Mouse (Mus musculus) lung, embryonic 16.5 days (tissue): ENCODE measurements around the gene Ankrd37. TPM values are rescaled to one million over a fixed set of nuclear protein-coding genes. Genes with fewer than 3 reads are reported as not detected.

Experiments
- ATAC-seq: fragments of 200-750 bp; cut with Nextera tagmentation; 2 replicates; pipeline ENCODE4 v1.8.0; 2017; ENCODE audit warnings: low read depth, mild to moderate bottlenecking, moderate library complexity
- H3K27ac ChIP-seq: fragments of 300-500 bp; sonication (generic); 2 replicates; pipeline ENCODE4 v1.5.1; 2014; ENCODE audit warnings: mild to moderate bottlenecking, control low read depth, low read length
- H3K27me3 ChIP-seq: fragments of 300-500 bp; sonication (generic); 2 replicates; pipeline ENCODE4 v1.6.1; 2014; ENCODE audit warnings: low read depth, low read length, mixed read lengths; ENCODE audit not compliant: control insufficient read depth, insufficient read depth
- H3K36me3 ChIP-seq: fragments of 300-500 bp; sonication (generic); 2 replicates; pipeline ENCODE4 v1.6.1; 2014; ENCODE audit warnings: low read length; ENCODE audit not compliant: control insufficient read depth, insufficient read depth
- H3K4me1 ChIP-seq: fragments of 300-500 bp; sonication (generic); replicated peaks from 2 replicates; pipeline ENCODE4 v1.6.1; 2014; ENCODE audit warnings: low read length, mixed read lengths; ENCODE audit not compliant: control insufficient read depth, insufficient read depth
- H3K4me2 ChIP-seq: fragments of 300-500 bp; sonication (generic); 2 replicates; pipeline ENCODE4 v1.6.1; 2014; ENCODE audit warnings: low read depth, low read length, control low read depth
- H3K4me3 ChIP-seq: fragments of 300-500 bp; sonication (generic); 2 replicates; pipeline ENCODE4 v1.5.1; 2014; ENCODE audit warnings: mild to moderate bottlenecking, low read length, control low read depth
- H3K9ac ChIP-seq: fragments of 300-500 bp; sonication (generic); 2 replicates; pipeline ENCODE4 v1.6.1; 2014; ENCODE audit warnings: low read length, control low read depth
- H3K9me3 ChIP-seq: fragments of 300-500 bp; sonication (generic); 2 replicates; pipeline ENCODE4 v1.6.1; 2016; ENCODE audit warnings: low read length; ENCODE audit not compliant: control insufficient read depth
- whole genome bisulfite sequencing: fragments of 180-500 bp; shearing (Covaris S2); extraction: QIAGEN DNeasy Blood & Tissue Kit; methylation state at CpG from one replicate; pipeline ENCODE4 v1.1.7; 2014; 5-methylcytosine and 5-hydroxymethylcytosine counted together
- polyA plus RNA-seq: library from polyadenylated mRNA; unstranded; fragments of >200 nt; fragmentation: Nextera tagmentation; extraction: Ambion mirVana; gene quantifications from 2 replicates; pipeline ENCODE4 v1.2.1, GENCODE M21; 2015

Ankrd37 gene
- polyA plus RNA-seq, 1 experiment from 2014 or later = 37.0 TPM

- Histone ChIP-seq H3K36me3 (no peaks in the 10 kb centered on the region), H3K9me3 (no peaks in the 10 kb centered on the region), H3K9ac (no peak overlapping the region), H3K4me2 (no peak overlapping the region), H3K27me3 (no peaks in the 10 kb centered on the region), H3K4me1 (peaks cover 8% of the 10 kb centered on the region), H3K27ac (no peak overlapping the region), H3K4me3 (no peak overlapping the region)
- 67% methylated on average over 3 of the region's 3 CpGs for WGBS
- no peak for ATAC-seq
Observed at GRCm38 (mm10) chr8:46007050-46007672, 1.7 kb upstream of the Ankrd37 start.

GRCm38 (mm10) chr8:45999784-46000705 lies 5.5 kb downstream of the Ankrd37 start:
- H3K4me2 ChIP-seq = peak overlapping the region; percentile 87
- peak overlapping the region; percentile 66 for H3K4me3 ChIP-seq
- peak; percentile 99 for ATAC-seq
- H3K9me3 ChIP-seq = no peaks in the 10 kb centered on the region
- H3K36me3 ChIP-seq = peaks cover 13% of the 10 kb centered on the region
- peak overlapping the region; percentile 78 for H3K9ac ChIP-seq
- H3K27me3 ChIP-seq = no peaks in the 10 kb centered on the region
- H3K27ac ChIP-seq = peak overlapping the region; percentile 96
- peaks cover 5% of the 10 kb centered on the region; the same call in 1 of the 2 replicates for H3K4me1 ChIP-seq
- 4% methylated on average over 53 of the region's 55 CpGs for WGBS

- Histone ChIP-seq H3K9me3 (no peaks in the 10 kb centered on the region), H3K36me3 (peaks cover 13% of the 10 kb centered on the region), H3K4me3 (peak within 1 kb of the TSS; percentile 66), H3K27ac (peak within 1 kb of the TSS; percentile 96), H3K9ac (peak within 1 kb of the TSS; percentile 78), H3K4me1 (peaks cover 5% of the 10 kb centered on the region; the same call in 1 of the 2 replicates), H3K27me3 (no peaks in the 10 kb centered on the region), H3K4me2 (peak within 1 kb of the TSS; percentile 87)
- peak; percentile 1; the same call in 1 of the 2 replicates for ATAC-seq
- 3% methylated on average over 21 of the region's 22 CpGs for WGBS
Observed at GRCm38 (mm10) chr8:45999138-45999783, 6.2 kb downstream of the Ankrd37 start, which contains the start of gene Lrp2bp. Gene Lrp2bp (plus strand): TSS chr8:45999303.

- no peak for ATAC-seq
- H3K36me3 ChIP-seq = peaks cover 20% of the 10 kb centered on the region
- H3K4me3 ChIP-seq = peak overlapping the region; percentile 26
- H3K4me1 ChIP-seq = peaks cover 5% of the 10 kb centered on the region; the same call in 1 of the 2 replicates
- 0 out of 2 replicates have a peak overlapping the region, but pooled peaks have one; percentile 13 for H3K9ac ChIP-seq
- H3K9me3 ChIP-seq = no peaks in the 10 kb centered on the region
- WGBS = 74% methylated on average over 2 of the region's 2 CpGs
- no peaks in the 10 kb centered on the region for H3K27me3 ChIP-seq
- peak overlapping the region; percentile 40 for H3K4me2 ChIP-seq
- H3K27ac ChIP-seq = no peak overlapping the region; the same call in 1 of the 2 replicates
Observed at GRCm38 (mm10) chr8:45998228-45998627, 7.3 kb downstream of the Ankrd37 start.

- H3K9ac ChIP-seq = no peak overlapping the region
- ATAC-seq = no peak
- peaks cover 5% of the 10 kb centered on the region; the same call in 1 of the 2 replicates for H3K4me1 ChIP-seq
- H3K27me3 ChIP-seq = no peaks in the 10 kb centered on the region
- no peak overlapping the region for H3K4me3 ChIP-seq
- no peaks in the 10 kb centered on the region for H3K9me3 ChIP-seq
- no peak overlapping the region for H3K27ac ChIP-seq
- H3K4me2 ChIP-seq = no peak overlapping the region
- 67% methylated on average over 3 of the region's 3 CpGs for WGBS
- H3K36me3 ChIP-seq = peaks cover 20% of the 10 kb centered on the region
Observed at GRCm38 (mm10) chr8:45995576-45995975, 9.9 kb downstream of the Ankrd37 start.

- Histone ChIP-seq H3K9ac (no peak overlapping the region), H3K9me3 (no peaks in the 10 kb centered on the region), H3K36me3 (peaks cover 20% of the 10 kb centered on the region), H3K4me2 (no peak overlapping the region), H3K27ac (no peak overlapping the region), H3K27me3 (no peaks in the 10 kb centered on the region), H3K4me1 (peaks cover 4% of the 10 kb centered on the region; the same call in 1 of the 2 replicates), H3K4me3 (no peak overlapping the region)
- no peak for ATAC-seq
- WGBS = 98% methylated on average over 2 of the region's 2 CpGs
Observed at GRCm38 (mm10) chr8:45994111-45994510, 11.4 kb downstream of the Ankrd37 start.

- no peaks in the 10 kb centered on the region for H3K9me3 ChIP-seq
- WGBS = 86% methylated on average over 4 of the region's 4 CpGs
- no peak for ATAC-seq
- no peaks in the 10 kb centered on the region for H3K27me3 ChIP-seq
- no peak overlapping the region for H3K27ac ChIP-seq
- no peak overlapping the region for H3K4me3 ChIP-seq
- H3K4me2 ChIP-seq = no peak overlapping the region
- H3K4me1 ChIP-seq = no peaks in the 10 kb centered on the region
- H3K36me3 ChIP-seq = peaks cover 20% of the 10 kb centered on the region
- no peak overlapping the region for H3K9ac ChIP-seq
Observed at GRCm38 (mm10) chr8:45990631-45991310, 14.7 kb downstream of the Ankrd37 start.

GRCm38 (mm10) chr8:45988189-45988588 lies 17.3 kb downstream of the Ankrd37 start:
- no peak for ATAC-seq
- Histone ChIP-seq H3K27ac (no peak overlapping the region), H3K4me3 (no peak overlapping the region), H3K27me3 (no peaks in the 10 kb centered on the region), H3K4me1 (no peaks in the 10 kb centered on the region), H3K4me2 (no peak overlapping the region), H3K9ac (no peak overlapping the region), H3K9me3 (no peaks in the 10 kb centered on the region), H3K36me3 (peaks cover 13% of the 10 kb centered on the region; the same call in 1 of the 2 replicates)
- 49% methylated on average over 2 of the region's 2 CpGs for WGBS
